Mouse (Mus musculus) urinary bladder, postnatal 0 days (tissue): Measurements from ENCODE around the gene Gm11555. TPM values are rescaled to one million over a fixed set of nuclear protein-coding genes. Genes with fewer than 3 reads are reported as not detected.

Source experiments
- polyA plus RNA-seq: library from polyadenylated mRNA; unstranded; fragments of >200 nt; fragmentation: Nextera tagmentation; extraction: Ambion mirVana; gene quantifications from 2 replicates; pipeline ENCODE4 v1.2.1, GENCODE M21; 2015

Gene Gm11555
- not detected in 2 replicates for polyA plus RNA-seq

GRCm38 (mm10) chr11:99650136-99650535, at the start of gene Gm11555:
Gene Gm11555, minus strand, starts transcription at chr11:99650236.

GRCm38 (mm10) chr11:99690463-99690862, 40.4 kb upstream of the Gm11555 start, which contains the start of gene Gm14190:
Gene Gm14190, minus strand, starts transcription at chr11:99690740.

GRCm38 (mm10) chr11:99665860-99666259, 15.8 kb upstream of the Gm11555 start, which contains the start of gene Krtap4-6:
Gene Krtap4-6, minus strand, starts transcription at chr11:99665960.

GRCm38 (mm10) chr11:99658467-99659010, 8.5 kb upstream of the Gm11555 start, which contains the start of gene Gm11563:
Gene Gm11563, minus strand, starts transcription at chr11:99658960.

GRCm38 (mm10) chr11:99643635-99644139, 6.3 kb downstream of the Gm11555 start, which contains the start of gene Krtap4-7:
Gene Krtap4-7, minus strand, starts transcription at chr11:99644089.

GRCm38 (mm10) chr11:99634653-99635134, 15.3 kb downstream of the Gm11555 start, which contains the start of gene Krtap4-2:
Gene Krtap4-2, minus strand, starts transcription at chr11:99635084.

GRCm38 (mm10) chr11:99628138-99628537, 21.9 kb downstream of the Gm11555 start, which contains the start of gene Krtap4-1:
Gene Krtap4-1, minus strand, starts transcription at chr11:99628238.

GRCm38 (mm10) chr11:99620335-99620734, 29.7 kb downstream of the Gm11555 start, which contains the start of gene Gm11562:
Gene Gm11562, minus strand, starts transcription at chr11:99620435.

GRCm38 (mm10) chr11:99614796-99615363, 35.2 kb downstream of the Gm11555 start, which contains the start of gene Krtap2-4:
Gene Krtap2-4, minus strand, starts transcription at chr11:99614846.

GRCm38 (mm10) chr11:99610089-99610488, 39.9 kb downstream of the Gm11555 start, which contains the start of gene Gm11937:
Gene Gm11937, minus strand, starts transcription at chr11:99610189.

GRCm38 (mm10) chr11:99603208-99603607, 46.8 kb downstream of the Gm11555 start, which contains the start of gene Gm11938:
Gene Gm11938, minus strand, starts transcription at chr11:99603308.

Other genes starting within 250 kb of the Gm11555 start
- not detected in 2 replicates for gene Krt12, start 228.0 kb downstream of the Gm11555 start, polyA plus RNA-seq
- 71.7 and 82.2 TPM in 2 replicates for gene Krt20, start 212.1 kb downstream of the Gm11555 start, polyA plus RNA-seq
- gene Krt23, start 157.1 kb downstream of the Gm11555 start, polyA plus RNA-seq = 2.6 and 3.4 TPM in 2 replicates
- not detected in 2 replicates for gene Krt39, start 128.9 kb downstream of the Gm11555 start, polyA plus RNA-seq
- not detected in 2 replicates for gene Krt40, start 107.1 kb downstream of the Gm11555 start, polyA plus RNA-seq
- gene Krtap3-3, start 99.4 kb downstream of the Gm11555 start, polyA plus RNA-seq = not detected in 2 replicates
- gene Krtap3-2, start 93.4 kb downstream of the Gm11555 start, polyA plus RNA-seq = not detected in 2 replicates
- gene Gm11939, start 90.8 kb downstream of the Gm11555 start, polyA plus RNA-seq = not detected in 2 replicates
- not detected in 2 replicates for gene Krtap3-1, start 83.6 kb downstream of the Gm11555 start, polyA plus RNA-seq
- 0.12 TPM in 1 of 2 replicates, not detected in the other for gene Krtap1-5, start 69.2 kb downstream of the Gm11555 start, polyA plus RNA-seq
- not detected in 2 replicates for gene Krtap1-4, start 66.6 kb downstream of the Gm11555 start, polyA plus RNA-seq
- not detected in 2 replicates for gene Krtap1-3, start 58.9 kb downstream of the Gm11555 start, polyA plus RNA-seq
- gene Krtap9-3, start 52.1 kb downstream of the Gm11555 start, polyA plus RNA-seq = not detected in 2 replicates
- gene Gm11938, start 46.9 kb downstream of the Gm11555 start, polyA plus RNA-seq = not detected in 2 replicates
- not detected in 2 replicates for gene Gm11937, start 40.0 kb downstream of the Gm11555 start, polyA plus RNA-seq
- not detected in 2 replicates for gene Krtap2-4, start 35.4 kb downstream of the Gm11555 start, polyA plus RNA-seq
- not detected in 2 replicates for gene Gm11562, start 29.8 kb downstream of the Gm11555 start, polyA plus RNA-seq
- gene Krtap4-1, start 22.0 kb downstream of the Gm11555 start, polyA plus RNA-seq = not detected in 2 replicates
- gene Krtap4-2, start 15.2 kb downstream of the Gm11555 start, polyA plus RNA-seq = not detected in 2 replicates
- not detected in 2 replicates for gene Krtap4-7, start 6.1 kb downstream of the Gm11555 start, polyA plus RNA-seq
- gene Gm11563, start 8.7 kb upstream of the Gm11555 start, polyA plus RNA-seq = not detected in 2 replicates
- not detected in 2 replicates for gene Krtap4-6, start 15.7 kb upstream of the Gm11555 start, polyA plus RNA-seq
- not detected in 2 replicates for gene Gm14190, start 40.5 kb upstream of the Gm11555 start, polyA plus RNA-seq
- not detected in 2 replicates for gene Gm14180, start 84.1 kb upstream of the Gm11555 start, polyA plus RNA-seq
- gene Gm11595, start 122.7 kb upstream of the Gm11555 start, polyA plus RNA-seq = not detected in 2 replicates
- gene Krtap4-8, start 130.5 kb upstream of the Gm11555 start, polyA plus RNA-seq = not detected in 2 replicates
- not detected in 2 replicates for gene Krtap4-9, start 135.0 kb upstream of the Gm11555 start, polyA plus RNA-seq
- not detected in 2 replicates for gene Gm11596, start 143.2 kb upstream of the Gm11555 start, polyA plus RNA-seq
- not detected in 2 replicates for gene Gm11569, start 148.7 kb upstream of the Gm11555 start, polyA plus RNA-seq
- gene Gm11554, start 154.2 kb upstream of the Gm11555 start, polyA plus RNA-seq = not detected in 2 replicates
- gene Krtap4-13, start 159.7 kb upstream of the Gm11555 start, polyA plus RNA-seq = not detected in 2 replicates
- gene Gm11564, start 165.4 kb upstream of the Gm11555 start, polyA plus RNA-seq = not detected in 2 replicates
- not detected in 2 replicates for gene 2300003K06Rik, start 187.8 kb upstream of the Gm11555 start, polyA plus RNA-seq
- not detected in 2 replicates for gene Krtap4-16, start 201.4 kb upstream of the Gm11555 start, polyA plus RNA-seq
- gene Gm11568, start 207.7 kb upstream of the Gm11555 start, polyA plus RNA-seq = not detected in 2 replicates
- not detected in 2 replicates for gene Gm11559, start 214.2 kb upstream of the Gm11555 start, polyA plus RNA-seq
- gene Krtap9-1, start 223.2 kb upstream of the Gm11555 start, polyA plus RNA-seq = not detected in 2 replicates
- not detected in 2 replicates for gene Gm11567, start 229.0 kb upstream of the Gm11555 start, polyA plus RNA-seq